Mouse (Mus musculus) liver (tissue): Measurements from ENCODE around the gene Ppp4r1.

Experiments used
- DNase-seq: peaks from one replicate; pipeline ENCODE4 v3.0.0-alpha.2; 2020; ENCODE audit warnings: mixed read lengths

Gene Ppp4r1

GRCm38 (mm10) chr17:65865265-65865664 lies 82.9 kb downstream of the Ppp4r1 start:
- DNase-seq = no peak

GRCm38 (mm10) chr17:65866201-65866600 lies 83.8 kb downstream of the Ppp4r1 start:
- DNase-seq = no peak

GRCm38 (mm10) chr17:65867996-65868395 lies 85.6 kb downstream of the Ppp4r1 start:
- DNase-seq = no peak

GRCm38 (mm10) chr17:65869720-65870119 lies 87.3 kb downstream of the Ppp4r1 start:
- DNase-seq = no peak

- peak; percentile 84 for DNase-seq
These were observed 87.8 kb downstream of the Ppp4r1 start for GRCm38 (mm10) chr17:65870146-65870545.

GRCm38 (mm10) chr17:65871641-65872041 lies 89.3 kb downstream of the Ppp4r1 start:
- DNase-seq = no peak

- no peak for DNase-seq
These were observed 89.7 kb downstream of the Ppp4r1 start for GRCm38 (mm10) chr17:65872051-65872450.

GRCm38 (mm10) chr17:65872652-65873051 lies 90.3 kb downstream of the Ppp4r1 start:
- DNase-seq = peak; percentile 56

- no peak for DNase-seq
These were observed 90.8 kb downstream of the Ppp4r1 start for GRCm38 (mm10) chr17:65873156-65873555.

GRCm38 (mm10) chr17:65873834-65874233 lies 91.5 kb downstream of the Ppp4r1 start:
- no peak for DNase-seq

- DNase-seq = no peak
These were observed 94.7 kb downstream of the Ppp4r1 start for GRCm38 (mm10) chr17:65877026-65877425.

- DNase-seq = peak; percentile 69
These were observed 101.8 kb downstream of the Ppp4r1 start for GRCm38 (mm10) chr17:65884061-65884669.

- peak; percentile 99 for DNase-seq
These were observed 102.5 kb downstream of the Ppp4r1 start for GRCm38 (mm10) chr17:65884691-65885397.

- no peak for DNase-seq
These were observed 103.0 kb downstream of the Ppp4r1 start for GRCm38 (mm10) chr17:65885398-65885696.

GRCm38 (mm10) chr17:65885697-65886529 lies 103.5 kb downstream of the Ppp4r1 start, which contains the start of gene Ralbp1:
Gene Ralbp1, minus strand, starts transcription at chr17:65885798.
- DNase-seq = peak; percentile 24

GRCm38 (mm10) chr17:65886571-65886970 lies 104.2 kb downstream of the Ppp4r1 start:
- no peak for DNase-seq

GRCm38 (mm10) chr17:65889476-65889875 lies 107.1 kb downstream of the Ppp4r1 start:
- DNase-seq = no peak
